Mouse (Mus musculus) G1E (cell line): Measurements from ENCODE around the gene Armc9.

Source experiments
- CTCF ChIP-seq: IDR thresholded peaks from 2 replicates; pipeline ENCODE4 v1.5.1; 2012; ENCODE audit warnings: low read depth, low read length, inconsistent platforms, mixed read lengths
- GATA1 ChIP-seq: IDR thresholded peaks from 2 replicates; pipeline ENCODE4 v1.6.1; 2012; ENCODE audit warnings: borderline replicate concordance, low read length, inconsistent platforms, mixed read lengths
- TAL1 ChIP-seq: conservative IDR thresholded peaks from 2 replicates; pipeline ENCODE4 v1.6.1; 2012; ENCODE audit warnings: low read depth, low read length, inconsistent platforms, mixed read lengths

DNA sequence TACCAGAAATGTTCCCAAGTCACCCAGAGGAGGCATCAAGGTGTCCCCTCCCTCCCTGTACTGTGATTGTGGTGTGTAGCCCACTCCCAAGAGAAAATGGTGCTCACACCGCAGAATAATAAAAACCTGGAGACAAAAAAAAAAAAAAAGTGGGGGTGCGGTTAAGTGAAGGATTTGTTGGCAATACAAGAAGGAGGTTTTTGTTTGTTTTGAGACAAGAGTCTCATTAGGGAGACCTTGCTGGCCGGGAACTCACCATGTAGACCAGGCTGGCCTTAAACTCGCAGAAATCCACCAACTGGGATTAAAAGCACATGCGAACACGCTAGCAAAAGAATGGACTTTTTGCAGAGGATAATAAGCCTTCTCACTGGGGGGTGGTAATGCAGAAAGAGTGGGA lies 148.0 kb downstream of the Armc9 start, which contains the start of gene B3gnt7:
- no peak for TF ChIP-seq CTCF
- no peak for TF ChIP-seq TAL1
- no peak for TF ChIP-seq GATA1
